Mouse (Mus musculus): ENCODE results near the gene Gm9945. TPM values are rescaled to one million over a fixed set of nuclear protein-coding genes. Genes with fewer than 3 reads are reported as not detected.

Gene Gm9945
- total RNA-seq (2023) = not detected

DNA sequence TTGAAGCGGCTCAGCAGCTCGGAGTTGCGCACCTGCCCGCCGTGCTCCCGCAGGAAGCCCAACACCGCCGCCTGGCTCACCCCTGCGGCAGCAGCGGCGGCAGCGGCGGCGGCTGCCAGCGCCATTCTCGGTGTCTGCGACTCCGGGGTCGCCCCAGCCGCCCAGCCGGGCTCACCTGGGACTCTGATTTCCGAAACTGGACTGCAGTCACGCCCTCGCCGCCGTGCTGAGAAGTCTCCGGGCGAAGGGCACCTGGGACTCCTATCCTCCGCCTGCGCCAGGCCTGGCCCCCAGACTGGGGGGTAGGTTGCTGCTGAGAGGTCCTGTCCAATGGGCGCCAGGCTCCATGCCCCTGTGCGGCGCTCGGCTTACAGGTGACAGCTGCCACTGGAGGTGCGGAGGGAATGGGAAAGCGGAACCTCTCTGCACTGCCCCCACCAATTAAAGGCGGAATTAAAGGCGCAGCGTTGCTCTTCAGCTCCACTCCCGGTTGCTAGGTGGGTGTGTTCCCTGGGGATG, at the start of gene Gm9945, which contains the start of gene Sowaha:
TSS of gene Gm9945 (plus strand) at position 384 of the 519 bp plus-strand sequence.
TSS of gene Sowaha (minus strand) at position 492 of the 519 bp plus-strand sequence.

DNA sequence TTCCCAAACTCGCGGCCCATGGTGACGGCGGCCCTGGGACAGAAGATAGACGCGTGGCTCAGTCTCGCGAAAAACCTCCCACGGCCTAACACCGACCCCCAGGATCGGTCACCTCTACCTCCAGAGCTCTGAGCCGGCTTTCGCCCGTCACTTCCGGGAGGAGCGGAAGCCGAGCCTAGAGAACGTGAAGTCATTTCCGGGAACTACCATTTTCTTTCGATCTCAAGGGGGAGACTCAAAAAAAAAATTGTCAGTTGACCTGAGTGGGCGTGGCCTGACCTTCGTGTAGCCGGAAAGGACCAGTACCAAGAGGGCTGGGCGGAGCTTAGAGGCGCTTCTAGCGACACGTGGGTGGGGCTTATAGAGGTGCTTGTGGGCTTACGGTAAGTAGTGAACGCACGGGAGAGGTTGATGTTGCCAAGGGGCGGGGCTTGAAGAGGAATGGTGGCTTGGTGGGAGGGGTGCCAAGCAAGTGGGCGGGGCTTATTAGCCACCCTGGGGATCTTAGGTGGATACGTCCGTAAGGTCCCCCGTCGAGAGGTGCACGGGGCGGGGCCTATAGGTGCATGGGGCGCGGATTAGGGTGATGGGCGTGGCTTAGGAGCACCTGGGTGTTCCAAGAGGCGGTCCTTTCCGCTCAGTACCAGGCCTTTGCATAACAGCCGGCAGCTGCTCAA, 49.2 kb upstream of the Gm9945 start, which contains the start of the genes Uqcrq and Gdf9:
TSS of gene Uqcrq (minus strand) at position 162 of the 677 bp plus-strand sequence.
TSS of gene Gdf9 (plus strand) at position 354 of the 677 bp plus-strand sequence.

DNA sequence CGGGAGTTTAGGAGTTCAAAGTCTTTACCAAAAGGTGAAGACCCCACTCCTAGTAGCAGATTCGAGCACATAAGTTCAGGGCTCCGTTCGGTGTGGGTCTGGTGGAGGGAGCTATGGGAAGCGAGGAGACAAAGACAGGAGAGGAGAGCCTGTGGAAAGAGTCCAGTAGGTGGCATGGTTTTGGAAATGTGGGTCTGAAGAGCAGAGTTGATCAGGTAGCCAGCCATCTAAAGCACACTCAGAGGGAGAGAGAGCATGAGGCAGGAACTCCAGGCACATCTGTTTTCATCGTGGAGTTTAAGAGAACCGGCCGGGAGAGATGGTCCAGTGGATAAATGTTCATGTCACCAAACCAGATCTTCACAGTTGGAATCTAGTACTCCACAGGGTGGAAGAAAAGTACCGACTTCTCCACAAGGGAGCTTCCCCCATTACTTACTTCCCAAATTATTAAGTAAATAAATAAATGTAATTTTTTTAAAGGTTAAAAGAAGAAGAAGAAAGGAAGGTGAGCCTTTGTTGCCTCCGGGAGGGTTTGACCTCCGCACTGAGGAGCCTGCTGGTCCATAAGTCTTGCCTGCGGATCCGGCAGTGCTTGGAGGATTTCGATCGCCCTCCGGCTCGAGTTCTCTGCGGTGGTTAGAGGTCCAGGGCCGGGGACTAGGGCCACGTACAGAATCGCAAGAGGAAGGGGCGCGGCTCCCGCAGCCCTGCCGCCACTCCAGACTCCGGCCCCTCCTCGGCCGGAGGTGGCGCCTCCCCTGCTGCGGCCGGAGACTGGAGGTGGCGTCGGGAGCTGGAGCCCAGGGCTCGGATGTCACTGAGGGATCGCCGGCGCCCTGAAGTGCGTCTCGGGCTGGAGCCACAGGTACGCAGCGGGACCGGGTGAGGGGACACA, 23.2 kb upstream of the Gm9945 start, which contains the start of the genes Gm10447 and Shroom1:
TSS of gene Gm10447 (minus strand) at position 637 of the 898 bp plus-strand sequence.
TSS of gene Shroom1 (plus strand) at position 732 of the 898 bp plus-strand sequence.

DNA sequence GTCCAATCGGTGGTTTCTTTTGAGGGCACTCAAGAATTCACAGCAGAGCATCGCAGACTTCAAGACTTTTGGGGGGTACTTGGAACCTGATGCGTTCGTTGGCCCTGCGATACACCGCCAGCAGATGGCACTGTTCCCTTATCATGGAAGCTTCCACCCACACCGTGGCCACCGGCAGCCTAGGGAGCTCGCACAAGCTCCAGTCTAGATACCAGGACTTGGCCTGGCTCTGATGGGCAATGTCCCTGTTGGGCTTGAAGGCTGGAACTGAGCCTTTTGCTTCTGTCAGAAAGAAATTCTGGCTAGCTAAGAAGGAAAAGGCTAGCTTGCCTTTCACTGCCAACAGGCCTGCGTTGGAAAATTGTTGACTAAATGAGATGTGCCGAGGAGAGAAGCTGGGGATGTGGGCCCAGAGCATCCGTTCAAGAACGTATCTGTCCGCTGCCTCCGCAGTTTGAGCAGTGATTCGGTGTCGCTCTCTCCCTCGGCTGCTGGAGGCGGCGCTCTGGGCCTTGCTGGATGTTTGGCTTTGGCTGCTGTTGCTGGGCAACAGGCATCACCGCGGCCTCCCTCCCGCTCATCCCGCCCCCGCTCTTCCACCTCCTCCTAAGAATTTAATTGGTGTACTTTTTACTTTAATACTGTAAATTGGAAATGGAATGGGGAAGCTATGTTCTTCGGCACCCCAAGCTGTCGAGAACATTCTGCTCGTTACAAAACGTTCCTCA, 9.8 kb upstream of the Gm9945 start, which contains the start of gene Gm9837:
TSS of gene Gm9837 (minus strand) at position 512 of the 728 bp plus-strand sequence.

DNA sequence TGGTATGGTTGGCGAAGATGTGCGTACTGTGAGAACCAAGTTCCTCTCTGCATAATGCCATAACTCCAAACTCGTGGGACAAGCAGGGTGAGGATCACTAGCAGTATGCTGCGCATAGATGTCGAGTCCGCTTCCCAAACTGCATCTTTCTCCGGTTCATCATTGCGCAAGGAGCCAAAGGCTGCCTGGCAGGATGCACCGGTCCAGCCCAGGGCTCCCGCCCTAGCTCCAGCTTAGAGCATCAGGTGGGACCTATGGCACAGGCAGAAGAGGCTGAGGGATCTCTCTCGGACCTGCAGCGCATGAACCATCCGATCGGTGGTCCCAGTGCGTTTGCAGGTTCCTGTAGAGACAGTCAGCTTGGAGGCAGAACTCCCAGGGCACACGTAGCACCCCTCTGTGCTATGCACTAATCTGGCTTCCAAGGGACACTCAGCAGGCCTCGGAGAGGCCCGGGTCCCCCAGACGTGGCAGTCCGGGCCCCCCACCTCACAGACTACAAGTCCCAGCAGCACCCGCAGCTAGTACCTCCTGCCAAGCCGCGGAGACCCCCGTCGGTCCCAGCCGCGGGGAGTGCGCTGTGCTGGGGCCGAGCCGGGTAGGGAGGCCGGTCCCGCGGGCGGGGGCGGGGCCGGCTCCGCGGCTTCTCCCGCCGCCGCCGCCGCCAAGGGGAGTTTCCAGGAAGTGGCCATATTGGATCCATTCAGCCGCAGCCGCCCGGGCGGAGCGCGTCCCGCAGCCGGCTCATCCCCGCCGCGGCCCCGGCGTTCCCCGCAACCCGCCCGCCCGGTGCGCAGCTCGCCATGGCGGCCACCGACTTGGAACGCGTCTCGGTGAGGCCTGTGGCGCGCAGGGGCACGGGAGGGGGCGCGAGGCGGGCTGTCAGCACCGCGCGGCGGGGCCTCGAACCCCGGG, 39.5 kb downstream of the Gm9945 start, which contains the start of gene Sept8:
TSS of gene Sept8 (plus strand) at position 51 of the 915 bp plus-strand sequence.

Other genes starting within 250 kb of the Gm9945 start
- 10 to 100 TPM; 57.2 to 60.9 TPM for gene Hspa4, start 179.7 kb upstream of the Gm9945 start, total RNA-seq (2023)
- 1 to 10 TPM; 4.9 to 6.6 TPM for gene Zcchc10, start 155.5 kb upstream of the Gm9945 start, total RNA-seq (2023)
- gene Aff4, start 129.3 kb upstream of the Gm9945 start, total RNA-seq (2023) = 10 to 100 TPM; 77.3 to 95.3 TPM
- not detected for gene Leap2, start 57.0 kb upstream of the Gm9945 start, total RNA-seq (2023)
- 100 to 1,000 TPM; 181 to 191 TPM for gene Uqcrq, start 49.3 kb upstream of the Gm9945 start, total RNA-seq (2023)
- under 1 TPM; 0.24 to 0.99 TPM for gene Gdf9, start 49.1 kb upstream of the Gm9945 start, total RNA-seq (2023)
- not detected for gene Gm10447, start 23.1 kb upstream of the Gm9945 start, total RNA-seq (2023)
- under 1 TPM; 0.39 to 0.55 TPM for gene Shroom1, start 23.0 kb upstream of the Gm9945 start, total RNA-seq (2023)
- not detected for gene Gm9837, start 9.7 kb upstream of the Gm9945 start, total RNA-seq (2023)
- under 1 TPM; 0.11 to 0.68 TPM for gene Sowaha, start 108 bp downstream of the Gm9945 start, total RNA-seq (2023)
- 10 to 100 TPM in 1 of 2 experiments, 1 to 10 TPM in 1; 9.8 to 15.3 TPM for gene Sept8, start 39.1 kb downstream of the Gm9945 start, total RNA-seq (2023)
- gene Kif3a, start 87.2 kb downstream of the Gm9945 start, total RNA-seq (2023) = 1 to 10 TPM; 1.7 to 2.2 TPM
- not detected for gene Il4, start 138.5 kb downstream of the Gm9945 start, total RNA-seq (2023)
- not detected for gene Il13, start 154.5 kb downstream of the Gm9945 start, total RNA-seq (2023)
- gene Rad50, start 227.2 kb downstream of the Gm9945 start, total RNA-seq (2023) = 10 to 100 TPM; 15.3 to 19.3 TPM
- not detected for gene Il5, start 240.6 kb downstream of the Gm9945 start, total RNA-seq (2023)

All from neutrophil, adult 83 days (primary cell).